Mouse (Mus musculus) limb, embryonic 13.5 days (tissue): ENCODE measurements at regions not wholly inside any gene's neighbourhood (a gene's known extent, or its start where the extent isn't known, plus 50 kb on each side); places are given as distances from the start of the nearest gene placed in this dataset.

Source experiments
- ATAC-seq: fragments of 200-750 bp; cut with Nextera tagmentation; 2 replicates; pipeline ENCODE4 v1.8.0; 2017; ENCODE audit warnings: low read depth, moderate number of reproducible peaks, moderate TSS enrichment; ENCODE audit not compliant: low FRiP score
- H3K27ac ChIP-seq: fragments of 300-500 bp; sonication (generic); 2 replicates; pipeline ENCODE4 v1.5.1; 2015; ENCODE audit warnings: inconsistent platforms, mild to moderate bottlenecking, moderate library complexity
- H3K27me3 ChIP-seq: fragments of 300-500 bp; sonication (generic); 2 replicates; pipeline ENCODE4 v1.6.1; 2015; ENCODE audit warnings: mild to moderate bottlenecking, inconsistent platforms
- H3K36me3 ChIP-seq: fragments of 300-500 bp; sonication (generic); 2 replicates; pipeline ENCODE4 v1.6.1; 2015; ENCODE audit warnings: inconsistent platforms, mild to moderate bottlenecking, moderate library complexity
- H3K4me1 ChIP-seq: fragments of 300-500 bp; sonication (generic); 2 replicates; pipeline ENCODE4 v1.6.1; 2015; ENCODE audit warnings: inconsistent platforms
- H3K4me2 ChIP-seq: fragments of 300-500 bp; sonication (generic); replicated peaks from 2 replicates; pipeline ENCODE4 v1.6.1; 2015; ENCODE audit warnings: inconsistent platforms, mild to moderate bottlenecking, moderate library complexity
- H3K4me3 ChIP-seq: fragments of 300-500 bp; sonication (generic); 2 replicates; pipeline ENCODE4 v1.5.1; 2015; ENCODE audit warnings: moderate library complexity, mild to moderate bottlenecking, inconsistent platforms
- H3K9ac ChIP-seq: fragments of 300-500 bp; sonication (generic); 2 replicates; pipeline ENCODE4 v1.6.1; 2015; ENCODE audit warnings: mild to moderate bottlenecking, inconsistent platforms
- H3K9me3 ChIP-seq: fragments of 300-500 bp; sonication (generic); 2 replicates; pipeline ENCODE4 v1.6.1; 2016; ENCODE audit warnings: inconsistent platforms
- WGBS: fragments of 180-500 bp; shearing (Covaris S2); methylation state at CpG from one replicate; pipeline ENCODE4 v1.1.7; 2015; 5-methylcytosine and 5-hydroxymethylcytosine counted together

- Histone ChIP-seq H3K27ac (no peak overlapping the region), H3K4me1 (peaks cover 16% of the 10 kb centered on the region), H3K36me3 (no peaks in the 10 kb centered on the region), H3K27me3 (no peaks in the 10 kb centered on the region), H3K4me3 (no peak overlapping the region), H3K9ac (no peak overlapping the region), H3K9me3 (no peaks in the 10 kb centered on the region), H3K4me2 (no peak overlapping the region)
- no peak for ATAC-seq
- WGBS = 37% methylated on average over 11 of the region's 11 CpGs
Measured at GRCm38 (mm10) chr1:76031171-76031922, 485.3 kb downstream of the Slc4a3 start.

- no peak overlapping the region for H3K27ac ChIP-seq
Measured at GRCm38 (mm10) chr1:76031923-76032285, 485.8 kb downstream of the Slc4a3 start.

GRCm38 (mm10) chr1:76032626-76033025 lies 486.6 kb downstream of the Slc4a3 start:
- ATAC-seq = no peak
- Histone ChIP-seq H3K4me3 (no peak overlapping the region), H3K9ac (no peak overlapping the region), H3K36me3 (no peaks in the 10 kb centered on the region), H3K27me3 (no peaks in the 10 kb centered on the region), H3K4me1 (peaks cover 16% of the 10 kb centered on the region), H3K9me3 (no peaks in the 10 kb centered on the region), H3K27ac (no peak overlapping the region), H3K4me2 (no peak overlapping the region)
- WGBS = 81% methylated on average over 3 of the region's 3 CpGs

More at GRCm38 (mm10) chr1:76031923-76032285, 485.8 kb downstream of the Slc4a3 start:
- ATAC-seq = no peak
- peaks cover 16% of the 10 kb centered on the region for H3K4me1 ChIP-seq
- WGBS = 12% methylated on average over 4 of the region's 4 CpGs
- no peak overlapping the region for H3K9ac ChIP-seq
- no peaks in the 10 kb centered on the region for H3K27me3 ChIP-seq
- H3K36me3 ChIP-seq = no peaks in the 10 kb centered on the region
- H3K9me3 ChIP-seq = no peaks in the 10 kb centered on the region
- H3K4me3 ChIP-seq = no peak overlapping the region
- no peak overlapping the region for H3K4me2 ChIP-seq

- Histone ChIP-seq H3K4me1 (peaks cover 5% of the 10 kb centered on the region; the same call in 1 of the 2 replicates), H3K9me3 (no peaks in the 10 kb centered on the region), H3K27me3 (no peaks in the 10 kb centered on the region), H3K9ac (no peak overlapping the region), H3K4me2 (no peak overlapping the region), H3K4me3 (no peak overlapping the region), H3K27ac (no peak overlapping the region), H3K36me3 (no peaks in the 10 kb centered on the region)
- WGBS = 61% methylated on average over 3 of the region's 3 CpGs
- no peak for ATAC-seq
Measured at GRCm38 (mm10) chr1:76036316-76036715, 490.2 kb downstream of the Slc4a3 start.

GRCm38 (mm10) chr1:76039029-76039655 lies 493.1 kb downstream of the Slc4a3 start:
- 55% methylated on average over 4 of the region's 4 CpGs for WGBS
- Histone ChIP-seq H3K27ac (no peak overlapping the region), H3K4me3 (no peak overlapping the region), H3K4me2 (no peak overlapping the region), H3K36me3 (no peaks in the 10 kb centered on the region), H3K4me1 (no peaks in the 10 kb centered on the region), H3K27me3 (no peaks in the 10 kb centered on the region), H3K9ac (no peak overlapping the region), H3K9me3 (no peaks in the 10 kb centered on the region)
- no peak for ATAC-seq

GRCm38 (mm10) chr1:76039661-76040060 lies 493.6 kb downstream of the Slc4a3 start:
- WGBS = 89% methylated on average over 4 of the region's 4 CpGs
- H3K27ac ChIP-seq = no peak overlapping the region

GRCm38 (mm10) chr1:76050264-76050663 lies 504.2 kb downstream of the Slc4a3 start:
- H3K27ac ChIP-seq = peak overlapping the region; percentile 33; the same call in 1 of the 2 replicates
- WGBS = 49% methylated on average over 1 of the region's 1 CpGs
- H3K9ac ChIP-seq = no peak overlapping the region
- no peaks in the 10 kb centered on the region for H3K36me3 ChIP-seq
- H3K4me1 ChIP-seq = peaks cover 40% of the 10 kb centered on the region
- H3K4me2 ChIP-seq = no peak overlapping the region
- H3K9me3 ChIP-seq = 0 out of 2 replicates have a peak, but pooled peaks cover 3% of the 10 kb centered on the region
- no peak overlapping the region for H3K4me3 ChIP-seq
- no peaks in the 10 kb centered on the region for H3K27me3 ChIP-seq
- no peak for ATAC-seq

More at GRCm38 (mm10) chr1:76039661-76040060, 493.6 kb downstream of the Slc4a3 start:
- Histone ChIP-seq H3K9me3 (no peaks in the 10 kb centered on the region), H3K4me1 (no peaks in the 10 kb centered on the region), H3K36me3 (no peaks in the 10 kb centered on the region), H3K9ac (no peak overlapping the region), H3K4me3 (no peak overlapping the region), H3K27me3 (no peaks in the 10 kb centered on the region), H3K4me2 (no peak overlapping the region)
- no peak for ATAC-seq

GRCm38 (mm10) chr1:76053378-76054171 lies 507.5 kb downstream of the Slc4a3 start:
- Histone ChIP-seq H3K9ac (no peak overlapping the region), H3K27ac (no peak overlapping the region), H3K9me3 (no peaks in the 10 kb centered on the region), H3K4me1 (peaks cover 31% of the 10 kb centered on the region), H3K4me2 (no peak overlapping the region), H3K36me3 (no peaks in the 10 kb centered on the region), H3K27me3 (no peaks in the 10 kb centered on the region), H3K4me3 (no peak overlapping the region)
- ATAC-seq = no peak
- 71% methylated on average over 10 of the region's 10 CpGs for WGBS

- ATAC-seq = peak; percentile 80
- H3K9me3 ChIP-seq = no peaks in the 10 kb centered on the region
- H3K9ac ChIP-seq = no peak overlapping the region
- no peaks in the 10 kb centered on the region for H3K36me3 ChIP-seq
- 8% methylated on average over 6 of the region's 6 CpGs for WGBS
- peak overlapping the region; percentile 25 for H3K4me2 ChIP-seq
- peaks cover 34% of the 10 kb centered on the region for H3K4me1 ChIP-seq
- 0 out of 2 replicates have a peak, but pooled peaks cover 3% of the 10 kb centered on the region for H3K27me3 ChIP-seq
- no peak overlapping the region for H3K4me3 ChIP-seq
- H3K27ac ChIP-seq = peak overlapping the region; percentile 44
Measured at GRCm38 (mm10) chr1:76065783-76066182, 519.7 kb downstream of the Slc4a3 start.

- no peaks in the 10 kb centered on the region for H3K36me3 ChIP-seq
- H3K9ac ChIP-seq = no peak overlapping the region
- H3K4me1 ChIP-seq = peaks cover 25% of the 10 kb centered on the region
- no peak for ATAC-seq
- H3K27me3 ChIP-seq = no peaks in the 10 kb centered on the region
- H3K9me3 ChIP-seq = no peaks in the 10 kb centered on the region
- WGBS = 82% methylated on average over 16 of the region's 16 CpGs
- H3K4me2 ChIP-seq = no peak overlapping the region
- H3K27ac ChIP-seq = no peak overlapping the region
- H3K4me3 ChIP-seq = no peak overlapping the region
Measured at GRCm38 (mm10) chr1:76070831-76071321, 524.8 kb downstream of the Slc4a3 start.

- no peak overlapping the region for H3K9ac ChIP-seq
- no peak overlapping the region for H3K27ac ChIP-seq
- no peak overlapping the region for H3K4me2 ChIP-seq
- no peaks in the 10 kb centered on the region for H3K27me3 ChIP-seq
- peaks cover 26% of the 10 kb centered on the region for H3K4me1 ChIP-seq
- H3K36me3 ChIP-seq = no peaks in the 10 kb centered on the region
- no peak for ATAC-seq
- WGBS = 64% methylated on average over 3 of the region's 3 CpGs
- H3K9me3 ChIP-seq = no peaks in the 10 kb centered on the region
- no peak overlapping the region for H3K4me3 ChIP-seq
Measured at GRCm38 (mm10) chr1:76075213-76075612, 529.1 kb downstream of the Slc4a3 start.
